Mouse (Mus musculus) intestine, embryonic 14.5 days (tissue): ENCODE data around the gene Clec2i. TPM values are rescaled to one million over a fixed set of nuclear protein-coding genes. Genes with fewer than 3 reads are reported as not detected.

ENCODE experiments used
- ATAC-seq: fragments of 200-750 bp; cut with Nextera tagmentation; replicated peaks from 2 replicates; pipeline ENCODE4 v1.8.0; 2017; ENCODE audit warnings: low read depth, moderate number of reproducible peaks, moderate TSS enrichment, moderate library complexity; ENCODE audit not compliant: low FRiP score, low TSS enrichment
- DNase-seq: peaks from one replicate; pipeline ENCODE4 v3.0.0-alpha.2; 2018; ENCODE audit warnings: low spot score
- H3K27ac ChIP-seq: fragments of 300-500 bp; sonication (generic); 2 replicates; pipeline ENCODE4 v1.5.1; 2014; ENCODE audit warnings: low read depth, mild to moderate bottlenecking, control low read depth
- H3K27me3 ChIP-seq: fragments of 300-500 bp; sonication (generic); replicated peaks from 2 replicates; pipeline ENCODE4 v1.6.1; 2014; ENCODE audit warnings: low read length, control low read depth; ENCODE audit not compliant: control insufficient read depth, insufficient read depth
- H3K36me3 ChIP-seq: fragments of 300-500 bp; sonication (generic); 2 replicates; pipeline ENCODE4 v1.6.1; 2014; ENCODE audit warnings: low read length, control low read depth; ENCODE audit not compliant: control insufficient read depth, insufficient read depth
- H3K4me1 ChIP-seq: fragments of 300-500 bp; sonication (generic); replicated peaks from 2 replicates; pipeline ENCODE4 v1.6.1; 2014; ENCODE audit warnings: low read length, control low read depth, mixed read lengths; ENCODE audit not compliant: control insufficient read depth, insufficient read depth
- H3K4me2 ChIP-seq: fragments of 300-500 bp; sonication (generic); 2 replicates; pipeline ENCODE4 v1.6.1; 2014; ENCODE audit warnings: low read length
- H3K4me3 ChIP-seq: fragments of 300-500 bp; sonication (generic); 2 replicates; pipeline ENCODE4 v1.5.1; 2014; ENCODE audit warnings: low read depth, low read length, control low read depth, mixed read lengths
- H3K9ac ChIP-seq: fragments of 300-500 bp; sonication (generic); 2 replicates; pipeline ENCODE4 v1.6.1; 2014; ENCODE audit warnings: mild to moderate bottlenecking, low read length
- H3K9me3 ChIP-seq: fragments of 300-500 bp; sonication (generic); 2 replicates; pipeline ENCODE4 v1.6.1; 2016; ENCODE audit warnings: low read length, control low read depth; ENCODE audit not compliant: control insufficient read depth
- whole genome bisulfite sequencing: fragments of 180-500 bp; shearing (Covaris S2); extraction: QIAGEN DNeasy Blood & Tissue Kit; methylation state at CpG from one replicate; pipeline ENCODE4 v1.1.7; 2014; 5-methylcytosine and 5-hydroxymethylcytosine counted together
- polyA plus RNA-seq: library from polyadenylated mRNA; unstranded; fragments of >200 nt; fragmentation: Nextera tagmentation; extraction: Ambion mirVana; gene quantifications from 2 replicates; pipeline ENCODE4 v1.2.1, GENCODE M21; 2014

Clec2i gene
- polyA plus RNA-seq, 1 experiment from 2014 or later: 0.19 TPM

GRCm38 (mm10) chr6:128842945-128843478, 44.4 kb upstream of the Clec2i start:
- WGBS: under 1% methylated on average over 44 of the region's 44 CpGs
- H3K4me3 ChIP-seq: peak overlapping the region; percentile 86
- H3K27ac ChIP-seq: peak overlapping the region; percentile 94
- peak overlapping the region; percentile 83 for H3K9ac ChIP-seq
- no peaks in the 10 kb centered on the region for H3K36me3 ChIP-seq
- peak; percentile 99 for DNase-seq
- peaks cover 12% of the 10 kb centered on the region for H3K4me1 ChIP-seq
- ATAC-seq: peak; percentile 79
- H3K27me3 ChIP-seq: no peaks in the 10 kb centered on the region
- H3K9me3 ChIP-seq: no peaks in the 10 kb centered on the region
- peak overlapping the region; percentile 72 for H3K4me2 ChIP-seq

- H3K4me3 ChIP-seq: peak overlapping the region; percentile 86
- no peaks in the 10 kb centered on the region for H3K36me3 ChIP-seq
- DNase-seq: peak; percentile 84
- no peaks in the 10 kb centered on the region for H3K27me3 ChIP-seq
- peak overlapping the region; percentile 94 for H3K27ac ChIP-seq
- peaks cover 12% of the 10 kb centered on the region for H3K4me1 ChIP-seq
- ATAC-seq: peak; percentile 24
- WGBS: under 1% methylated on average over 22 of the region's 22 CpGs
- H3K9ac ChIP-seq: peak overlapping the region; percentile 76
- H3K9me3 ChIP-seq: no peaks in the 10 kb centered on the region
- H3K4me2 ChIP-seq: peak overlapping the region; percentile 72
Observed at GRCm38 (mm10) chr6:128843479-128843992, 43.9 kb upstream of the Clec2i start.

DNA sequence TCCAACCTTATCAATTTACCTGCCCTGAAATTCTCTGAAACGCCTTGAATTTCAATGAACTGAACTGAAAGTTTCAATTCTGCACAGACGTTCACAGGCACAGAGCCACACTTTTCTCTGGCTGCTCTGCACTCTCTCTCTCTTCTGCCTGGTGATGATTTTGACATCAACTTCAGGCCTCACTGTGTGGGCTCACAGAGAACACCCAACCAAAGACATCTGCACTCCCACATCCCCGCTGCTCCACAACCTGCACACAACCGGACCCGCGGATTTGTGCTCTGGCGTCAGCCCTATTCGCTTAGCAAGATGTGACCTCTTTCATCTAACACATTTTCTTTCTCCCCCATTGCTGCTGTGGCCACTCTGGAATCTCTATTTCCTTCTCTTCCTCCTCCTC, 43.3 kb upstream of the Clec2i start:
- Histone ChIP-seq H3K9me3 (no peaks in the 10 kb centered on the region), H3K9ac (peak overlapping the region; percentile 25; the same call in 1 of the 2 replicates), H3K27me3 (no peaks in the 10 kb centered on the region), H3K27ac (peak overlapping the region; percentile 94), H3K4me3 (peak overlapping the region; percentile 86), H3K4me2 (peak overlapping the region; percentile 72), H3K4me1 (peaks cover 12% of the 10 kb centered on the region), H3K36me3 (no peaks in the 10 kb centered on the region)
- 33% methylated on average over 8 of the region's 8 CpGs for WGBS
- ATAC-seq (no peak), DNase-seq (no peak)

GRCm38 (mm10) chr6:128844586-128845080, 42.8 kb upstream of the Clec2i start:
- no peaks in the 10 kb centered on the region for H3K27me3 ChIP-seq
- no peak overlapping the region for H3K4me3 ChIP-seq
- H3K4me1 ChIP-seq: peaks cover 12% of the 10 kb centered on the region
- DNase-seq (no peak), ATAC-seq (no peak)
- no peaks in the 10 kb centered on the region for H3K36me3 ChIP-seq
- no peaks in the 10 kb centered on the region for H3K9me3 ChIP-seq
- no peak overlapping the region for H3K9ac ChIP-seq
- no peak overlapping the region for H3K4me2 ChIP-seq
- H3K27ac ChIP-seq: peak overlapping the region; percentile 94; the same call in 1 of the 2 replicates
- 84% methylated on average over 5 of the region's 5 CpGs for WGBS

DNA sequence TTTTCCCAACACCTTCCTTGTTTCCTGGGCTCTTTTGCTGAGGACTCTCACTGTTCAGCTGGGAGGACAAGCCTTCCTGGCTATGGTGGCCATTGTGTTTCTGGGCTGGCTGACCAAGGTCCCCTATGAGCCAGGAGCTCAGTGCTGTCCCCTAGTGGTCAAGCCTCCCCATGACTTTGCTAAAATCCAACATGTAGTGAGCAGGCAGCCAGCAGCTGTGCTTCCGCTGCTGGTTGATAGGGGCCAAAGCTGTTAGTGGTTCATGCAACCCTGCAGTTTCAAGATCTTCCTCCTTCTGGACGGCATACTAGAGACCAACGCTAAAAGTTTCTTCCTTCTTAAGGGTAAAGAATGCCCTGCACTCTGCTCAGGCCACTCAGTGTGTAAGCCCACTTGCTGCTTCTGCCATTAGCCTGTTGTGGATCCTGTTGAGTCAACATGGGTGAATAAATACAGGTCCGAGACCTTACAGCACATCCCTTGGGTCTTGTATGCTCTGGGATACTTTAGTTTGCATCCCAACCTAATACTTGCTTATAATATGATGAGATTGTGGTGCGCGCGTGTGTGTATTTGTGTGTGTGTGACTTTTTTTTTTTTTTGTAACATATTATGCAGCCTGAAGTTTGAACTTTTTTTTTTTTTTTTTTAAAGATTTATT, 41.9 kb upstream of the Clec2i start:
- WGBS: 40% methylated on average over 7 of the region's 7 CpGs
- no peak overlapping the region for H3K9ac ChIP-seq
- no peaks in the 10 kb centered on the region for H3K27me3 ChIP-seq
- H3K4me1 ChIP-seq: peaks cover 12% of the 10 kb centered on the region
- H3K36me3 ChIP-seq: no peaks in the 10 kb centered on the region
- no peaks in the 10 kb centered on the region for H3K9me3 ChIP-seq
- no peak for ATAC-seq
- H3K27ac ChIP-seq: no peak overlapping the region
- no peak overlapping the region for H3K4me2 ChIP-seq
- no peak overlapping the region for H3K4me3 ChIP-seq
- peak; percentile 92 for DNase-seq

GRCm38 (mm10) chr6:128845998-128846542, 41.3 kb upstream of the Clec2i start:
- H3K27me3 ChIP-seq: no peaks in the 10 kb centered on the region
- H3K4me2 ChIP-seq: no peak overlapping the region
- H3K9ac ChIP-seq: no peak overlapping the region
- no peaks in the 10 kb centered on the region for H3K36me3 ChIP-seq
- ATAC-seq (no peak), DNase-seq (no peak)
- no peak overlapping the region for H3K4me3 ChIP-seq
- H3K4me1 ChIP-seq: peaks cover 12% of the 10 kb centered on the region
- H3K9me3 ChIP-seq: no peaks in the 10 kb centered on the region
- 79% methylated on average over 6 of the region's 9 CpGs for WGBS
- H3K27ac ChIP-seq: no peak overlapping the region

- 95% methylated on average over 4 of the region's 4 CpGs for WGBS
- DNase-seq: no peak
- Histone ChIP-seq H3K27ac (no peak overlapping the region), H3K36me3 (no peaks in the 10 kb centered on the region), H3K4me2 (no peak overlapping the region), H3K4me3 (no peak overlapping the region), H3K27me3 (no peaks in the 10 kb centered on the region), H3K9ac (no peak overlapping the region), H3K9me3 (no peaks in the 10 kb centered on the region), H3K4me1 (peaks cover 4% of the 10 kb centered on the region; the same call in 1 of the 2 replicates)
- no peak for ATAC-seq
Observed at GRCm38 (mm10) chr6:128847401-128847800, 40.0 kb upstream of the Clec2i start.

GRCm38 (mm10) chr6:128849902-128850301, 37.5 kb upstream of the Clec2i start:
- H3K9ac ChIP-seq: no peak overlapping the region

More at GRCm38 (mm10) chr6:128849902-128850301, 37.5 kb upstream of the Clec2i start:
- Histone ChIP-seq H3K27ac (no peak overlapping the region), H3K4me3 (no peak overlapping the region), H3K27me3 (no peaks in the 10 kb centered on the region), H3K36me3 (no peaks in the 10 kb centered on the region), H3K4me2 (no peak overlapping the region), H3K4me1 (no peaks in the 10 kb centered on the region), H3K9me3 (no peaks in the 10 kb centered on the region)
- WGBS: 54% methylated on average over 2 of the region's 2 CpGs
- ATAC-seq (no peak), DNase-seq (peak; percentile 89)
